Comparison of ENCODE assay signal across 25 mouse cellular contexts in genomic region chr14:121986028-121986427, GRCm38 (mm10). TPM values are rescaled to one million over a fixed set of nuclear protein-coding genes. Genes with fewer than 3 reads are reported as not detected.
A peak's percentile ranks its signal among the peaks of the same experiment; 100 is the strongest.
DNase-seq lines count a peak whose midpoint lies in the region; ATAC-seq and TF ChIP-seq lines count a peak whose summit lies in the region.
"Had no signal": no experiment of that assay in that cellular context is flagged by ENCODE, and none has a peak within 500 bp of the region (broad histone marks: within the 10 kb centered on the region; RNA-seq: fewer than 3 reads in every experiment).

No protein-coding gene starts in this region.

- DNase-seq in kidney, postnatal 10 days = peak; percentile 62
- no peak for DNase-seq in kidney, postnatal 25 days
- DNase-seq in lung, adult 18-20 months = no peak
- DNase-seq in stomach, postnatal 0 days (ENCODE audit: low spot score) = peak; percentile 9
- DNase-seq in thymus, postnatal 4 days = no peak
- DNase-seq: adrenal gland, postnatal 10 days; cerebellum, adult 11 months; cerebellum, postnatal 10 days; embryo, embryonic 11 days; forebrain, postnatal 0 days; gastrocnemius, postnatal 36 days; thymus, adult 2 months had no signal

- H3K9me3 ChIP-seq in heart, embryonic 13.5 days = no peaks in the 10 kb centered on the region
- H3K9me3 ChIP-seq in heart, embryonic 11.5 days (replicated peaks; ENCODE audit: control insufficient read depth, low read length) = no peaks in the 10 kb centered on the region
- no peaks in the 10 kb centered on the region for H3K9me3 ChIP-seq in lung, embryonic 16.5 days (ENCODE audit: control insufficient read depth, low read length)
- no peaks in the 10 kb centered on the region for H3K9me3 ChIP-seq in stomach, postnatal 0 days (ENCODE audit: control insufficient read depth, low read length)
- H3K9me3 ChIP-seq: forebrain, embryonic 10.5 days; G1E; heart, embryonic 12.5 days; liver, embryonic 15.5 days; stomach, embryonic 15.5 days had no signal

- TF ChIP-seq CTCF in stomach, postnatal 0 days (IDR thresholded peaks at IDR 0.05; ENCODE audit: low read depth) = no peak

- no peaks in the 10 kb centered on the region for H3K27me3 ChIP-seq in heart, embryonic 13.5 days (replicated peaks)
- H3K27me3 ChIP-seq in heart, embryonic 11.5 days (ENCODE audit: control insufficient read depth, insufficient read depth, low read length) = no peaks in the 10 kb centered on the region
- H3K27me3 ChIP-seq in lung, embryonic 16.5 days (ENCODE audit: control insufficient read depth, insufficient read depth, low read depth, low read length) = no peaks in the 10 kb centered on the region
- H3K27me3 ChIP-seq in stomach, postnatal 0 days (ENCODE audit: control insufficient read depth, insufficient read depth, low read length) = no peaks in the 10 kb centered on the region
- H3K27me3 ChIP-seq: heart, embryonic 12.5 days; liver, embryonic 15.5 days; stomach, embryonic 15.5 days had no signal

- no peak overlapping the region for H3K4me2 ChIP-seq in heart, embryonic 13.5 days
- H3K4me2 ChIP-seq in heart, embryonic 11.5 days = no peak overlapping the region
- H3K4me2 ChIP-seq in lung, embryonic 16.5 days (ENCODE audit: low read depth, low read length) = no peak overlapping the region
- H3K4me2 ChIP-seq in stomach, postnatal 0 days (replicated peaks; ENCODE audit: low read depth) = no peak overlapping the region
- H3K4me2 ChIP-seq: heart, embryonic 12.5 days; liver, embryonic 15.5 days; midbrain, embryonic 11.5 days; stomach, embryonic 15.5 days had no signal

- WGBS in heart, embryonic 13.5 days = 71% methylated on average over 6 of the region's 6 CpGs
- WGBS in heart, embryonic 11.5 days (ENCODE audit: insufficient replicate concordance) = 69% methylated on average over 6 of the region's 6 CpGs
- 66% methylated on average over 6 of the region's 6 CpGs for WGBS in lung, embryonic 16.5 days
- 73% methylated on average over 6 of the region's 6 CpGs for WGBS in stomach, postnatal 0 days

- no peak overlapping the region for H3K4me3 ChIP-seq in heart, embryonic 13.5 days
- H3K4me3 ChIP-seq in heart, embryonic 11.5 days (ENCODE audit: low read depth, low read length) = no peak overlapping the region
- no peak overlapping the region for H3K4me3 ChIP-seq in lung, embryonic 16.5 days (ENCODE audit: low read length)
- no peak overlapping the region for H3K4me3 ChIP-seq in stomach, postnatal 0 days (ENCODE audit: low read depth, low read length)
- H3K4me3 ChIP-seq: forebrain, embryonic 10.5 days; heart, embryonic 12.5 days; liver, embryonic 15.5 days; stomach, embryonic 15.5 days had no signal

- H3K27ac ChIP-seq in heart, embryonic 13.5 days (replicated peaks) = peak overlapping the region; percentile 38
- no peak overlapping the region for H3K27ac ChIP-seq in heart, embryonic 11.5 days (ENCODE audit: low read depth, low read length)
- H3K27ac ChIP-seq in lung, embryonic 16.5 days (ENCODE audit: low read length) = no peak overlapping the region
- H3K27ac ChIP-seq in stomach, postnatal 0 days (replicated peaks) = no peak overlapping the region
- H3K27ac ChIP-seq: forebrain, embryonic 10.5 days; liver, embryonic 15.5 days; stomach, embryonic 15.5 days had no signal

- no peaks in the 10 kb centered on the region for H3K36me3 ChIP-seq in heart, embryonic 13.5 days
- peaks cover 2% of the 10 kb centered on the region; the same call in 1 of the 2 replicates for H3K36me3 ChIP-seq in heart, embryonic 11.5 days (ENCODE audit: control insufficient read depth, insufficient read depth, low read length)
- H3K36me3 ChIP-seq in lung, embryonic 16.5 days (ENCODE audit: control insufficient read depth, insufficient read depth, low read length) = no peaks in the 10 kb centered on the region
- H3K36me3 ChIP-seq in stomach, postnatal 0 days (ENCODE audit: control insufficient read depth, insufficient read depth, low read length) = no peaks in the 10 kb centered on the region
- H3K36me3 ChIP-seq: heart, embryonic 12.5 days; liver, embryonic 15.5 days; stomach, embryonic 15.5 days had no signal

- H3K4me1 ChIP-seq in heart, embryonic 13.5 days = peaks cover 22% of the 10 kb centered on the region
- 0 out of 2 replicates have a peak, but pooled peaks cover 3% of the 10 kb centered on the region for H3K4me1 ChIP-seq in heart, embryonic 11.5 days (ENCODE audit: control insufficient read depth, insufficient read depth, low read length)
- H3K4me1 ChIP-seq in lung, embryonic 16.5 days (replicated peaks; ENCODE audit: control insufficient read depth, insufficient read depth, low read length) = peaks cover 12% of the 10 kb centered on the region
- 0 out of 2 replicates have a peak, but pooled peaks cover 3% of the 10 kb centered on the region for H3K4me1 ChIP-seq in stomach, postnatal 0 days (replicated peaks; ENCODE audit: control insufficient read depth, insufficient read depth)

- no peak for ATAC-seq in heart, embryonic 13.5 days (ENCODE audit: extremely low read depth, insufficient number of reproducible peaks, low FRiP score, low TSS enrichment)
- no peak for ATAC-seq in heart, embryonic 11.5 days (replicated peaks; ENCODE audit: insufficient number of reproducible peaks, low FRiP score, low TSS enrichment)
- peak; percentile 59; the same call in 1 of the 2 replicates for ATAC-seq in lung, embryonic 16.5 days (ENCODE audit: low read depth)
- no peak for ATAC-seq in stomach, postnatal 0 days (ENCODE audit: low FRiP score, low TSS enrichment)
- ATAC-seq: activated CD4-positive, CD25-positive, alpha-beta regulatory T cell, adult 4 months; forebrain, postnatal 0 days had no signal

- no peak overlapping the region for H3K9ac ChIP-seq in heart, embryonic 13.5 days
- H3K9ac ChIP-seq in heart, embryonic 11.5 days (ENCODE audit: low read depth, low read length) = no peak overlapping the region
- H3K9ac ChIP-seq in lung, embryonic 16.5 days (ENCODE audit: low read length) = no peak overlapping the region
- no peak overlapping the region for H3K9ac ChIP-seq in stomach, postnatal 0 days (ENCODE audit: low read length)
- H3K9ac ChIP-seq: forebrain, postnatal 0 days; heart, embryonic 12.5 days; liver, embryonic 15.5 days; stomach, embryonic 15.5 days had no signal

- no peak for TF ChIP-seq EP300 in stomach, postnatal 0 days (optimal IDR thresholded peaks at IDR 0.05)

RNA-seq across cellular contexts. Expression of gene Gpr183, which starts 21.0 kb away (rescaled TPM):
- 2.3 and 2.5 TPM in 2 replicates for polyA plus RNA-seq in heart, embryonic 13.5 days (2015; fragmentation: Nextera tagmentation; extraction: Ambion mirVana)
- 1.5 TPM in 2 replicates for polyA plus RNA-seq in heart, embryonic 11.5 days (2014; fragmentation: Nextera tagmentation; extraction: Ambion mirVana)
- polyA plus RNA-seq in lung, embryonic 16.5 days (2015; fragmentation: Nextera tagmentation; extraction: Ambion mirVana) = 2.3 and 2.7 TPM in 2 replicates
- 1.8 and 2.0 TPM in 2 replicates for polyA plus RNA-seq in stomach, postnatal 0 days (2015; fragmentation: Nextera tagmentation; extraction: Ambion mirVana)

RNA-seq across cellular contexts. Expression of gene Timm8a2, which starts 48.4 kb away (rescaled TPM):
- polyA plus RNA-seq in heart, embryonic 13.5 days (2015; fragmentation: Nextera tagmentation; extraction: Ambion mirVana) = not detected in 2 replicates
- not detected in 2 replicates for polyA plus RNA-seq in heart, embryonic 11.5 days (2014; fragmentation: Nextera tagmentation; extraction: Ambion mirVana)
- not detected in 2 replicates for polyA plus RNA-seq in lung, embryonic 16.5 days (2015; fragmentation: Nextera tagmentation; extraction: Ambion mirVana)
- not detected in 2 replicates for polyA plus RNA-seq in stomach, postnatal 0 days (2015; fragmentation: Nextera tagmentation; extraction: Ambion mirVana)
- polyA plus RNA-seq: activated CD4-positive, CD25-positive, alpha-beta regulatory T cell, adult 4 months; forebrain, embryonic 10.5 days; forebrain, postnatal 0 days; heart, embryonic 12.5 days; hindbrain, embryonic 11.5 days; limb, embryonic 11.5 days; liver, embryonic 15.5 days; midbrain, embryonic 11.5 days; neural tube, embryonic 14.5 days; stomach, embryonic 15.5 days had no signal

Comparison
In these comparisons a context has a peak if more than half of its experiments do, and no peak if none do; other contexts are left out.
1. DNase-seq: peak in kidney, postnatal 10 days (single experiment) and stomach, postnatal 0 days (single experiment); none in kidney, postnatal 25 days (0 of 2), lung, adult 18-20 months (0 of 2) and thymus, postnatal 4 days (single experiment).